Mouse (Mus musculus): Measurements from ENCODE around the gene Actl11.

- TF ChIP-seq CTCF (IDR thresholded peaks at IDR 0.05; ENCODE audit: control insufficient read depth, insufficient read depth, insufficient read length): no peak
- TF ChIP-seq USF1 (IDR thresholded peaks at IDR 0.05; ENCODE audit: low read depth): no peak
- TF ChIP-seq CEBPB (IDR thresholded peaks at IDR 0.05; ENCODE audit: low read depth): no peak
- no peak for TF ChIP-seq FOSL1 (IDR thresholded peaks at IDR 0.05; ENCODE audit: insufficient read depth, low read length, poor library complexity, severe bottlenecking)
- TF ChIP-seq MYOD1 (IDR thresholded peaks at IDR 0.05; ENCODE audit: control insufficient read depth, insufficient read length, low read depth): no peak
Measured at GRCm38 (mm10) chr9:107906967-107907800, 21.1 kb upstream of the Actl11 start.
